Mouse (Mus musculus): ENCODE measurements around the gene Psmb7. TPM values are rescaled to one million over a fixed set of nuclear protein-coding genes. Genes with fewer than 3 reads are reported as not detected.

Gene Psmb7
- polyA plus RNA-seq, 1 experiment: 101 TPM

DNA sequence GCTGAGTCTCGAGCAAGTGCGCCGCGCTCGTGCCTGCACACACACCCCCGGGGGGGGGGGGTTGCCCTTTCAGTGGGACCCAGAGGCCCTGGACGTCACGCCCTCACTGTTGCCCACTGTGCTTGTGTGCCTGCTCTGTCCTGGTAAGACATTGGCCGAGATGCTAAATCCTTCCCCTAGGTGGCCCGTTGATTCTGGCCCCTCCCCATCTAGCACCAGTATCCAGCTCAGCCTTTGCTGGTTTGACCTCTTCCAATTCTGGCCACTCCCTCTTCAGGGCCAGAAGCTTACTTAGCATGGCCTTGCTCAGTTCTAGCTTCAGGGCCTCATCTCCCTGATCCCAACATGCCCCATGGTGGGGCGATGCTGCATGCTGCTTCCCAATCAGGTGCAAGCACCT, 28.6 kb upstream of the Psmb7 start:
- no peak for TF ChIP-seq POLR2A (IDR thresholded peaks at IDR 0.05; ENCODE audit: borderline replicate concordance, low read depth, low read length)
- no peak for TF ChIP-seq CTCF (IDR thresholded peaks at IDR 0.05; ENCODE audit: low read depth, low read length)
- Histone ChIP-seq H3K27ac (ENCODE audit: insufficient read depth, low read depth, low read length) (no peak overlapping the region), H3K4me1 (ENCODE audit: control insufficient read depth, insufficient read depth, low read length) (no peaks in the 10 kb centered on the region), H3K4me3 (ENCODE audit: insufficient read depth, low read length) (no peak overlapping the region)

DNA sequence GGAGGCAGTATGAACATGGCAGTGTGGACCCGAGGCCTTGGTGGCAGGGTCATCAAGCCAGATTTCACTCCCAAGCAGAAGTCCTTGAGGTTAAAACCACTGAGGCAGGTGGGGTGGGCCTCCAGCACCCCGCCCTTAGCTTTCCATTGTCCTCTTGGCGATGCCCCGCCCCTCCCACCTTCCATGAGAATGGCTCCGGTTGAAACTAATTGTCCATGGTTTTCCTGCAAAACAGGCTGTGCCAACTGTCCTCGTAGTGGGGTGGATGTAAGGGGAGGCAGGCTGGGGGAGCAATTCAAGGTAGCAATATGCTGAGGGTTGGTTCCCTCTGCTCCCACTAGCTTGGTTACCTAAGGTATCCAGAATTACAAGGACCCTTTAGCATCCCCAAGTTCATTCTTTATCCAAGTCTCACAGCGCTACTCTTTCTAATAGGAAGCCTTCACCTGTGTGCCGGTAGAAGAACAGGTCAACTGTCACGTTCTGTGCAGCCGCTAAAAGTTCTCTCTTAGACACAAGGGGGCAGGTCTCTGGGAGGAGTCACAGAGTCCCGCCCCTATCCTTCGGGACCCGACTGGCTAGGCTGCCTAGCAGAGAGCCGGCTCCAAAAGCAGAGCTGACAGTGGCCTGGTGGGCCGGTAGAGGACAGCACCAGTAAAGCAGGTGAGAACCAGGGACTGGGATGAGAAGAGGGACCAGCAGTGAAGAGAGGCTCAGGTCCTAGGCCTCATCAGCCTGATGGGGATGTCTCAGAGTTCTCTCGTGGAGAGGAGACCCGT, 25.1 kb upstream of the Psmb7 start:
- H3K27ac ChIP-seq (ENCODE audit: insufficient read depth, low read depth, low read length): no peak overlapping the region
- TF ChIP-seq CTCF (IDR thresholded peaks at IDR 0.05; ENCODE audit: low read depth, low read length) (no peak), POLR2A (IDR thresholded peaks at IDR 0.05; ENCODE audit: borderline replicate concordance, low read depth, low read length) (no peak)
- no peaks in the 10 kb centered on the region for H3K4me1 ChIP-seq (ENCODE audit: control insufficient read depth, insufficient read depth, low read length)
- H3K4me3 ChIP-seq (ENCODE audit: insufficient read depth, low read length): no peak overlapping the region

DNA sequence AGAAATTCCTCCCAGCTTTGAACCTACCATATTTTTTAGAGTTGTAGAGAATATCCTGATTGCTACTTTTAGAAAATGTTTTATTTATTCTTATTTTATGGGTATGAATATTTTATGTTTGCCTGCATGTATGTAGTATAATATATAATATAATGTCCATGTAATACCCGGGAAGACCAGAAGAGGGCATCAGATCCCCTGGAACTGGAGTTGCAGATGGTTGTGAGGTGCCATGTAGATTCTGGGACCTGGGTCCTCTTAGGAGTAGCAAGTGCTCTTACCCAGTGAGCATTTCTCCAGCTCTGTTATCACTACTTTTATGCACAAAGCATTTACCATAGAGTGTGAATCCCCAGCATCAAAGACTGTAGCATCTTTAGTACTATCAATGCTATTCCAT, 17.5 kb upstream of the Psmb7 start:
- H3K27ac ChIP-seq (ENCODE audit: insufficient read depth, low read depth, low read length): no peak overlapping the region
- no peaks in the 10 kb centered on the region for H3K4me1 ChIP-seq (ENCODE audit: control insufficient read depth, insufficient read depth, low read length)
- no peak overlapping the region for H3K4me3 ChIP-seq (ENCODE audit: insufficient read depth, low read length)
- TF ChIP-seq CTCF (IDR thresholded peaks at IDR 0.05; ENCODE audit: low read depth, low read length) (peak; percentile 30; the same call in 1 of the 2 replicates), POLR2A (IDR thresholded peaks at IDR 0.05; ENCODE audit: borderline replicate concordance, low read depth, low read length) (no peak)

DNA sequence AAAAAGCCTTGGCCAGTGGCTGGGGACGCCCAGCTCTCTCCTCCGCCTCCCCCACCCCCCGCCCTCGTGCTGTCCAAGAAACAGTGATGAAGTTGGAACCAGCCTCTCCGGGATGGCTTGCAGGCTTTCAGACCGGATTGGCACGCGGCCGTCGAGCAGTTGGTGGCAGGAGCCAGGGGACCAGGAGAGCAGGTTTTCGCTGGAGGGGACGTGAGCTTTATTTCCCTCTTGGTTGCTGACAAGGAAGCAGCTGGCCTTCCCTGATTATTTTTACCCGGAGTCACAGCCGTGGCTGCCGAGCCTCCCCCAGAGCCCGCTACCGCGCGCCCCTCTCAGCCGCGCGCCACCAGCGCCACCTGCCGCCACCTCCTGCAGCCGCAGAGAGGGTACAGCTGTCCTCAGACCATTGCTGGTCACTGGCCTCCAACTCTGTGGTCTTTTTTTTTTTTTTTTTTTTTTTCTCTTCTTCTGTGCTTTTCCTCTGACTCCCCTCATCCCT, 14.5 kb upstream of the Psmb7 start:
- Histone ChIP-seq H3K4me1 (ENCODE audit: control insufficient read depth, insufficient read depth, low read length) (no peaks in the 10 kb centered on the region), H3K4me3 (ENCODE audit: insufficient read depth, low read length) (peak overlapping the region; percentile 53), H3K27ac (ENCODE audit: insufficient read depth, low read depth, low read length) (no peak overlapping the region)
- TF ChIP-seq CTCF (IDR thresholded peaks at IDR 0.05; ENCODE audit: low read depth, low read length) (no peak), POLR2A (IDR thresholded peaks at IDR 0.05; ENCODE audit: borderline replicate concordance, low read depth, low read length) (no peak)

DNA sequence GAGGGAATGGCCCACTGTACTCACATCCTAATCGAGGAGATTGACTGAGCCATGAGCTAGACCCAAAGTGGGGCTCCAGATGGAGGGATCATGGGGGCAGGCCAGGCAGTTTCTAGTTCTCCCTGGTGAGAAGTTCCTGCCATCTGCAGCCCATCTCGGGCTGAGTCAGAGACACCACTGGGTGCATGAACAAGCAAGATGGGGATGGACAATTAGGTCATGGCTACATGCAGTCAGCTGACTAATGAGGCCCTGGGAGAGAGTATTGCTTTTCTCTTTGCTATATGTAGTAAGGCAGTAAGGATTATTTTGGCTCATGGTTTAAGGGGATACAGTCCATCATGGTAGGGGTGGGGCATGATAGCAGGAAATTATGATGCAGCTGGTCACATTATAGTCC, 9.8 kb upstream of the Psmb7 start:
- no peaks in the 10 kb centered on the region for H3K4me1 ChIP-seq (ENCODE audit: control insufficient read depth, insufficient read depth, low read length)
- no peak overlapping the region for H3K4me3 ChIP-seq (ENCODE audit: insufficient read depth, low read length)
- TF ChIP-seq CTCF (IDR thresholded peaks at IDR 0.05; ENCODE audit: low read depth, low read length): no peak
- no peak for TF ChIP-seq POLR2A (IDR thresholded peaks at IDR 0.05; ENCODE audit: borderline replicate concordance, low read depth, low read length)
- H3K27ac ChIP-seq (ENCODE audit: insufficient read depth, low read depth, low read length): no peak overlapping the region

DNA sequence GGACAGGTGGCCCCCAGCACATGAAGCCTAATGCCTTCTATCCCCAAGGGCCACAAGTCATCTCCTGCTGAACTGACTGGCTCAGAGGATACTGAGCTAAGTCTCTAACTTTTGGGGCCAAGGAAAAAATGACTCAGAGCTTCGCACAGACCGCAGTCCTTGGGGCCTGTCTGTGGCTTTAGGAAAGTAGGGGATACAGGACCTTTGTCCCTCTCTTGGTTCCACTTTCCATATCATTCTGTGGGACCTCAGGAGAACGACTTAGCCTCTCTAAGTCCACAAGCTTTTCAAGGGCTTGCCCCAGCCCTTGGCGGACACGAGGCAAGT, 9.4 kb upstream of the Psmb7 start:
- no peak overlapping the region for H3K4me3 ChIP-seq (ENCODE audit: insufficient read depth, low read length)
- TF ChIP-seq CTCF (IDR thresholded peaks at IDR 0.05; ENCODE audit: low read depth, low read length) (no peak), POLR2A (IDR thresholded peaks at IDR 0.05; ENCODE audit: borderline replicate concordance, low read depth, low read length) (no peak)
- H3K4me1 ChIP-seq (ENCODE audit: control insufficient read depth, insufficient read depth, low read length): no peaks in the 10 kb centered on the region
- H3K27ac ChIP-seq (ENCODE audit: insufficient read depth, low read depth, low read length): no peak overlapping the region

DNA sequence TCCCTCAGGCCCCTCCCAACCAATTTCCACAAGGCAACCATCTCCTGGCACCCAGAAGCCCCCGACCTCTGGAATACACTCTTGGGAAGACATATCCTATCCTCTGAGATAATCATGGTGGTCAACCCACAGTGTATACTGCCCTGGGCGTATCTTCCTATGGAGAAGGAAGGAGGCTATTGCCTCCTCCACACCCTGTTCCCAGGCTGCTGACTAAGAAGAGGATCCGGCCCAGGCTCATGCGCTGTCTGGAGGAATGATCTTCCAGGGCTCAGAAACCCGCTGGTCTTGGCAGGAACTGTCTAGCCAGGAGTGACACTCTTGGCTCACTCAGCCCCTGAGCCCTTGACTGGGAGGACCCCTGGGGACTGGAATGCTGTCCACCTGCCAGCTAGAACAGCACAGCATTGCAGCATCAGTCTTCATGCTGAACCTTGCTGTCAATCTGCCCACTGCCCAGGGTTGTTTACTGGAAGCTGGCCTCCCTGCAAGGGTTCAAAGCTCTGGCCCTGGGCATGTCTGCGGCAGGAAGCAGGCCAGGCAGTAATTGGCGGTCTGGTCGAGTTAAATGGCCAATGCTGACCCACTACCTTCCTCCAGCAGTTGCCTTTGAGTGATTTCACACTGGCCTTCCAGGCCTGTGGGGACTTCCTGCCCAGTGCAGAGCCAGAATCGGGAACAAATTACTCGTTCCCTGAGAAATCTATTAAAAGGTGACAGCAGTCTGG, 8.8 kb upstream of the Psmb7 start:
- H3K27ac ChIP-seq (ENCODE audit: insufficient read depth, low read depth, low read length): no peak overlapping the region
- TF ChIP-seq CTCF (IDR thresholded peaks at IDR 0.05; ENCODE audit: low read depth, low read length) (no peak), POLR2A (IDR thresholded peaks at IDR 0.05; ENCODE audit: borderline replicate concordance, low read depth, low read length) (no peak)

DNA sequence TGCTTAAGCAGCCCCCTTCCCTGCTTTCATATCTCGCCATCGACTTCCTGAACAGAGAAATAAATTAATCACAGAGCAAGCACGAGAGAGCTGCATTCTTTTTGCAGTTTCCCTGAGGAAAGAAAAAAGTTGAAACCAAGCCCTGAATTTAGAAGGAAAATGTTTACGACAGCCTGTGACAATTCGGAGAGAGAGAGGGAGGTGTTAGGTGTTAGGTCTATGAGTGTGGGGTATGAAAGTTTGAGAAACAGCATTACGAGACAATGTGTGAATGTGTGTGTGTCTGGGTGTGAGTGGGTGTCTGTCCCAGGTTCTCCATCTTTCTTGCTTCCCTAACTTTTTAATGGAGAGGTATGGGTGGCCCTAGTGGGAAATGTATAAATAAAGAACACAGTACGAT, 8.2 kb upstream of the Psmb7 start:
- Histone ChIP-seq H3K27ac (ENCODE audit: insufficient read depth, low read depth, low read length) (no peak overlapping the region), H3K4me3 (ENCODE audit: insufficient read depth, low read length) (no peak overlapping the region), H3K4me1 (ENCODE audit: control insufficient read depth, insufficient read depth, low read length) (no peaks in the 10 kb centered on the region)
- TF ChIP-seq CTCF (IDR thresholded peaks at IDR 0.05; ENCODE audit: low read depth, low read length) (no peak), POLR2A (IDR thresholded peaks at IDR 0.05; ENCODE audit: borderline replicate concordance, low read depth, low read length) (no peak)

More for the DNA sequence above, 8.8 kb upstream of the Psmb7 start:
- H3K4me1 ChIP-seq (ENCODE audit: control insufficient read depth, insufficient read depth, low read length): no peaks in the 10 kb centered on the region
- H3K4me3 ChIP-seq (ENCODE audit: insufficient read depth, low read length): no peak overlapping the region

DNA sequence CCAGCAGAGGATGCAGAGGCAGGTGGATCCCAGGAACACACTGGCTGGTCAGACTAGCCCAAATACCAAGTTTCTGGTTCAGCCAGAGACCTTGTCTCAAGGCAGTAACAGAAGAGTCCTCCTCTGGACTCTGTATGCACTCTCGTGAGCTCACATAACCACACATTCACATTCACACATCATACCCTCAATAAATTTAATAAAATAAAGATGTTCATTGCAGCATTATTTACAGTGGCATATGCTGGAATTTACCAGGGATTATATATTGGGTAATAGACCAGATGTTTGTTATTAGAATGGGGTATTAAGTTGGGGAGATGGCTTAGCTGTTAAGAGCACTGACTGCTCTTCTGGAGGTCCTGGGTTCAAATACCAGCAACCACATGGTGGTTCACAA, 6.5 kb upstream of the Psmb7 start:
- no peak overlapping the region for H3K27ac ChIP-seq (ENCODE audit: insufficient read depth, low read depth, low read length)
- H3K4me3 ChIP-seq (ENCODE audit: insufficient read depth, low read length): no peak overlapping the region
- no peaks in the 10 kb centered on the region for H3K4me1 ChIP-seq (ENCODE audit: control insufficient read depth, insufficient read depth, low read length)
- TF ChIP-seq POLR2A (IDR thresholded peaks at IDR 0.05; ENCODE audit: borderline replicate concordance, low read depth, low read length) (no peak), CTCF (IDR thresholded peaks at IDR 0.05; ENCODE audit: low read depth, low read length) (no peak)

DNA sequence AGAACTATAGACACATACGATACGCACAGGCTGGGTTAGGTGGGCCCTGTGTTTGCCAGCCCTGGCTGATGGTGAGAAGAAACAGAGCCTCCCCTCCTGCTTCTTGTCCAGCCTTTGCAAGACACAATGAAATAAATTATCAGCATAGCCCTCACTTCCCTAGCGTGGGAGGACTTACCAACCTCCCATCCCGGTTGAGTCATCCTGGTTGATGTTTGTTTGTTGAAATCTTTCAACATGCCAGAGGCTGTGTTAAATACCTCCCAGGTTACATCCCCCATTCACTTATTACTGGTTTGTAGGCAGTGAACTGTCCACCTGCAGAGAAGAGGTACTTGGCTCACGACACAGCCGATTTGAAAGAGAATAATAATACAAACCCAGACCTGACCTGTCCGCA, 3.8 kb upstream of the Psmb7 start:
- Histone ChIP-seq H3K4me3 (ENCODE audit: insufficient read depth, low read length) (no peak overlapping the region), H3K27ac (ENCODE audit: insufficient read depth, low read depth, low read length) (no peak overlapping the region), H3K4me1 (ENCODE audit: control insufficient read depth, insufficient read depth, low read length) (peaks cover 6% of the 10 kb centered on the region)
- TF ChIP-seq POLR2A (IDR thresholded peaks at IDR 0.05; ENCODE audit: borderline replicate concordance, low read depth, low read length) (no peak), CTCF (IDR thresholded peaks at IDR 0.05; ENCODE audit: low read depth, low read length) (no peak)
